Mouse (Mus musculus) megakaryocyte-erythroid progenitor cell, adult 5-6 weeks (primary cell): ENCODE data around the gene Bach2. TPM values are rescaled to one million over a fixed set of nuclear protein-coding genes. Genes with fewer than 3 reads are reported as not detected.

Experiments used
- ATAC-seq: replicated peaks from 2 replicates; pipeline ENCODE4 v1.8.0; 2016; ENCODE audit warnings: mild to moderate bottlenecking, inconsistent platforms; ENCODE audit not compliant: severe bottlenecking, poor library complexity, low FRiP score, low TSS enrichment
- total RNA-seq, 2 experiments: library from RNA; stranded (forward) in 1 of 2; stranded (reverse) in 1 of 2; fragments of 200-1000, 215-1000 nt in 1 of 2; fragments of >200 nt in 1 of 2; fragmentation: Nextera tagmentation in 1 of 2; gene quantifications; 2 replicates each; pipeline ENCODE4 v1.2.3; 2014 to 2017

The Bach2 gene
- total RNA-seq, 2 experiments from 2014 or later: 0.52 to 16.9 TPM

- ATAC-seq: no peak
These were observed 166.7 kb downstream of the Bach2 start for GRCm38 (mm10) chr4:32405149-32405882.

- ATAC-seq: no peak
These were observed 167.4 kb downstream of the Bach2 start for GRCm38 (mm10) chr4:32405985-32406384.

GRCm38 (mm10) chr4:32408535-32408934 lies 169.9 kb downstream of the Bach2 start:
- no peak for ATAC-seq

- no peak for ATAC-seq
These were observed 170.7 kb downstream of the Bach2 start for GRCm38 (mm10) chr4:32409116-32409880.

GRCm38 (mm10) chr4:32413063-32413462 lies 174.5 kb downstream of the Bach2 start:
- ATAC-seq: no peak

GRCm38 (mm10) chr4:32413505-32413904 lies 174.9 kb downstream of the Bach2 start:
- ATAC-seq: no peak

GRCm38 (mm10) chr4:32414959-32415358 lies 176.4 kb downstream of the Bach2 start:
- no peak for ATAC-seq

- no peak for ATAC-seq
These were observed 179.3 kb downstream of the Bach2 start for GRCm38 (mm10) chr4:32417939-32418338.

GRCm38 (mm10) chr4:32421570-32421969 lies 183.0 kb downstream of the Bach2 start:
- ATAC-seq: no peak

GRCm38 (mm10) chr4:32422427-32422826 lies 183.8 kb downstream of the Bach2 start:
- no peak for ATAC-seq

GRCm38 (mm10) chr4:32423667-32424066 lies 185.1 kb downstream of the Bach2 start:
- ATAC-seq: no peak

- no peak for ATAC-seq
These were observed 185.8 kb downstream of the Bach2 start for GRCm38 (mm10) chr4:32424434-32424833.

GRCm38 (mm10) chr4:32425060-32425459 lies 186.5 kb downstream of the Bach2 start:
- ATAC-seq: no peak

GRCm38 (mm10) chr4:32425641-32426040 lies 187.0 kb downstream of the Bach2 start:
- ATAC-seq: no peak

- ATAC-seq: no peak
These were observed 188.4 kb downstream of the Bach2 start for GRCm38 (mm10) chr4:32426779-32427577.

GRCm38 (mm10) chr4:32428738-32429137 lies 190.1 kb downstream of the Bach2 start:
- no peak for ATAC-seq

- ATAC-seq: no peak
These were observed 191.5 kb downstream of the Bach2 start for GRCm38 (mm10) chr4:32430136-32430535.

GRCm38 (mm10) chr4:32430981-32431380 lies 192.4 kb downstream of the Bach2 start:
- ATAC-seq: no peak

GRCm38 (mm10) chr4:32432271-32432781 lies 193.7 kb downstream of the Bach2 start:
- ATAC-seq: no peak

- ATAC-seq: no peak
These were observed 194.3 kb downstream of the Bach2 start for GRCm38 (mm10) chr4:32432945-32433344.
